Mouse (Mus musculus) thymus, adult 2 months (tissue): ENCODE measurements at regions not wholly inside any gene's neighbourhood (a gene's known extent, or its start where the extent isn't known, plus 50 kb on each side); places are given as distances from the start of the nearest gene placed in this dataset.

Experiments
- DNase-seq: peaks from one replicate; pipeline ENCODE4 v3.0.0; 2021
- H3K27ac ChIP-seq: fragments of 200-500 bp; 2 replicates; pipeline ENCODE4 v1.5.1; 2012; ENCODE audit warnings: low read length, control low read depth; ENCODE audit not compliant: control insufficient read depth, insufficient read depth
- H3K27me3 ChIP-seq: fragments of 200-500 bp; 2 replicates; pipeline ENCODE4 v1.6.1; 2012; ENCODE audit warnings: mild to moderate bottlenecking, low read length, moderate library complexity, mixed read lengths; ENCODE audit not compliant: control insufficient read depth, insufficient read depth
- H3K36me3 ChIP-seq: fragments of 200-500 bp; 2 replicates; pipeline ENCODE4 v1.6.1; 2012; ENCODE audit warnings: mild to moderate bottlenecking, low read length, moderate library complexity; ENCODE audit not compliant: control insufficient read depth, insufficient read depth
- H3K4me1 ChIP-seq: fragments of 200-500 bp; replicated peaks from 2 replicates; pipeline ENCODE4 v1.6.1; 2012; ENCODE audit warnings: low read length; ENCODE audit not compliant: control insufficient read depth, insufficient read depth
- H3K4me3 ChIP-seq: fragments of 200-500 bp; 2 replicates; pipeline ENCODE4 v1.5.1; 2012; ENCODE audit warnings: mild to moderate bottlenecking, low read length, control low read depth, moderate library complexity; ENCODE audit not compliant: control insufficient read depth, insufficient read depth
- CTCF ChIP-seq: fragments of 200-500 bp; IDR thresholded peaks from 2 replicates; pipeline ENCODE4 v1.5.1; 2012; ENCODE audit warnings: mild to moderate bottlenecking, control low read depth, low read length, moderate library complexity, borderline replicate concordance; ENCODE audit not compliant: control insufficient read depth, poor library complexity, insufficient read depth; ENCODE audit errors: extremely low read depth
- POLR2A ChIP-seq: fragments of 200-500 bp; IDR thresholded peaks from 2 replicates; pipeline ENCODE4 v1.6.1; 2012; ENCODE audit warnings: mild to moderate bottlenecking, low read length, control low read depth, moderate library complexity; ENCODE audit not compliant: control insufficient read depth, poor library complexity, insufficient read depth; ENCODE audit errors: extremely low read depth
- WGBS: fragments of 180-500 bp; shearing (Covaris S2); methylation state at CpG from one replicate; pipeline ENCODE4 v1.1.7; 2018; 5-methylcytosine and 5-hydroxymethylcytosine counted together

- H3K27me3 ChIP-seq = no peaks in the 10 kb centered on the region
- no peaks in the 10 kb centered on the region for H3K4me1 ChIP-seq
- no peaks in the 10 kb centered on the region for H3K36me3 ChIP-seq
- no peak for DNase-seq
- no peak overlapping the region for H3K4me3 ChIP-seq
- TF ChIP-seq POLR2A (no peak), CTCF (no peak)
- WGBS = 81% methylated on average over 17 of the region's 17 CpGs
- no peak overlapping the region for H3K27ac ChIP-seq
Observed at GRCm38 (mm10) chr7:136584361-136584760, 310.1 kb upstream of the Mgmt start.

GRCm38 (mm10) chr7:136588491-136588890 lies 305.9 kb upstream of the Mgmt start:
- Histone ChIP-seq H3K27ac (no peak overlapping the region), H3K36me3 (no peaks in the 10 kb centered on the region), H3K4me3 (no peak overlapping the region), H3K27me3 (no peaks in the 10 kb centered on the region), H3K4me1 (no peaks in the 10 kb centered on the region)
- no peak for TF ChIP-seq POLR2A
- no peak for TF ChIP-seq CTCF
- 71% methylated on average over 6 of the region's 6 CpGs for WGBS
- DNase-seq = no peak

GRCm38 (mm10) chr7:136590947-136591346 lies 303.5 kb upstream of the Mgmt start:
- TF ChIP-seq POLR2A (no peak), CTCF (no peak)
- Histone ChIP-seq H3K4me3 (no peak overlapping the region), H3K4me1 (no peaks in the 10 kb centered on the region), H3K36me3 (no peaks in the 10 kb centered on the region), H3K27ac (no peak overlapping the region), H3K27me3 (no peaks in the 10 kb centered on the region)
- no peak for DNase-seq

GRCm38 (mm10) chr7:136607278-136608120 lies 286.9 kb upstream of the Mgmt start:
- Histone ChIP-seq H3K36me3 (no peaks in the 10 kb centered on the region), H3K27me3 (no peaks in the 10 kb centered on the region), H3K4me3 (no peak overlapping the region), H3K27ac (no peak overlapping the region), H3K4me1 (no peaks in the 10 kb centered on the region)
- no peak for TF ChIP-seq CTCF
- no peak for TF ChIP-seq POLR2A
- 90% methylated on average over 7 of the region's 7 CpGs for WGBS
- no peak for DNase-seq

DNA sequence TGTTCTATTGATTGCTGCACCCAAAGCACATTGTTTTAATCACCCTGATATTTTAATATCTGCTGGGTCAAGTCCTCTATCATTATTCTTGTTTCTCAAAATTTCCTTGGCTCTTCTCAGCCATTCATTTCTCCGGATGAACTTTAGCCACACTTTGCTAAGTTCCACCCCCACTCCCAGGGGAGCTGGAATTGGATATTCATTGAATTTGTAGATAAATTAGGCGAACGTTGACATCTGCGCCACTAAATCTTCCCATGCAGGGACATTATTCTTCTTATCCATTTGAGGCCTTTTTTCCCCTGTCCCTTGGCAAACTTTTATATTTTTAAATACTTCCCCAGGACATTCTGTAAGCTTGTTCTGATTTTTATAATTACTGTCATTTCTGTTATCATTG lies 280.9 kb upstream of the Mgmt start:
- 90% methylated on average over 4 of the region's 4 CpGs for WGBS
- TF ChIP-seq CTCF (no peak), POLR2A (no peak)
- H3K27me3 ChIP-seq = no peaks in the 10 kb centered on the region
- no peak for DNase-seq
- no peaks in the 10 kb centered on the region for H3K36me3 ChIP-seq
- H3K27ac ChIP-seq = no peak overlapping the region
- no peak overlapping the region for H3K4me3 ChIP-seq
- no peaks in the 10 kb centered on the region for H3K4me1 ChIP-seq

DNA sequence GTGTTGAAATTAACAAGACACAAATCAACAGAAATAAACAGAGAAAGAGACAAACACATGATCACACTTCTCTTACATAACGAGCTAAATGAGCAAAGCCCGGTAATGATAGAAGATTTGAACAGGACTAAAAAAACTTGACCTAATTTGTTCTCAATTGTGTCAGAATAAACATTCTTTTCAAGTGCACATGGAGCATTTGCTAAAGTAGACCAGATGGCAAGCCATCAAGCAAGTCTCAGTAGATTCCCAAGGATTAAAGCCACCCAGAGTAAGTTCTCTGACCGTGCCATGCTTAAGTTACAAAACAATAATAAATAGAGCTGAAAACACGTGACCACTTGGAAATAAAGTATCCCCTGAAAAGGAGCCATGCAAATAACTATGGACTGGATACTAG lies 269.9 kb upstream of the Mgmt start:
- no peaks in the 10 kb centered on the region for H3K27me3 ChIP-seq

More for the DNA sequence above, 269.9 kb upstream of the Mgmt start:
- no peaks in the 10 kb centered on the region for H3K36me3 ChIP-seq
- H3K27ac ChIP-seq = no peak overlapping the region
- TF ChIP-seq CTCF (no peak), POLR2A (no peak)
- 91% methylated on average over 4 of the region's 4 CpGs for WGBS
- no peak overlapping the region for H3K4me3 ChIP-seq
- no peak for DNase-seq
- no peaks in the 10 kb centered on the region for H3K4me1 ChIP-seq
